Mouse (Mus musculus) forebrain, embryonic 13.5 days (tissue): Measurements from ENCODE around the gene Zdhhc19. TPM values are rescaled to one million over a fixed set of nuclear protein-coding genes. Genes with fewer than 3 reads are reported as not detected.

Experiments used
- ATAC-seq: fragments of 200-750 bp; cut with Nextera tagmentation; 2 replicates; pipeline ENCODE4 v1.8.0; 2017
- H3K27ac ChIP-seq: fragments of 300-500 bp; sonication (generic); 2 replicates; pipeline ENCODE4 v1.5.1; 2015; ENCODE audit warnings: inconsistent platforms, mild to moderate bottlenecking, moderate library complexity
- H3K27me3 ChIP-seq: fragments of 300-500 bp; sonication (generic); 2 replicates; pipeline ENCODE4 v1.6.1; 2015; ENCODE audit warnings: mild to moderate bottlenecking, inconsistent platforms
- H3K36me3 ChIP-seq: fragments of 300-500 bp; sonication (generic); 2 replicates; pipeline ENCODE4 v1.6.1; 2015; ENCODE audit warnings: mild to moderate bottlenecking, inconsistent platforms; ENCODE audit not compliant: poor library complexity, severe bottlenecking
- H3K4me1 ChIP-seq: fragments of 300-500 bp; sonication (generic); 2 replicates; pipeline ENCODE4 v1.6.1; 2015; ENCODE audit warnings: inconsistent platforms
- H3K4me2 ChIP-seq: fragments of 300-500 bp; sonication (generic); 2 replicates; pipeline ENCODE4 v1.6.1; 2015; ENCODE audit warnings: inconsistent platforms, mild to moderate bottlenecking, moderate library complexity
- H3K4me3 ChIP-seq: fragments of 300-500 bp; sonication (generic); 2 replicates; pipeline ENCODE4 v1.5.1; 2015; ENCODE audit warnings: mild to moderate bottlenecking, inconsistent platforms
- H3K9ac ChIP-seq: fragments of 300-500 bp; sonication (generic); 2 replicates; pipeline ENCODE4 v1.6.1; 2015; ENCODE audit warnings: mild to moderate bottlenecking, inconsistent platforms
- H3K9me3 ChIP-seq: fragments of 300-500 bp; sonication (generic); replicated peaks from 2 replicates; pipeline ENCODE4 v1.6.1; 2016; ENCODE audit warnings: inconsistent platforms
- WGBS: fragments of 180-500 bp; shearing (Covaris S2); methylation state at CpG from one replicate; pipeline ENCODE4 v1.1.7; 2015; 5-methylcytosine and 5-hydroxymethylcytosine counted together
- polyA plus RNA-seq: library from polyadenylated mRNA; unstranded; fragments of >200 nt; fragmentation: Nextera tagmentation; extraction: Ambion mirVana; gene quantifications from 2 replicates; pipeline ENCODE4 v1.2.1, GENCODE M21; 2015

Gene Zdhhc19
- polyA plus RNA-seq, 1 experiment from 2014 or later = not detected

DNA sequence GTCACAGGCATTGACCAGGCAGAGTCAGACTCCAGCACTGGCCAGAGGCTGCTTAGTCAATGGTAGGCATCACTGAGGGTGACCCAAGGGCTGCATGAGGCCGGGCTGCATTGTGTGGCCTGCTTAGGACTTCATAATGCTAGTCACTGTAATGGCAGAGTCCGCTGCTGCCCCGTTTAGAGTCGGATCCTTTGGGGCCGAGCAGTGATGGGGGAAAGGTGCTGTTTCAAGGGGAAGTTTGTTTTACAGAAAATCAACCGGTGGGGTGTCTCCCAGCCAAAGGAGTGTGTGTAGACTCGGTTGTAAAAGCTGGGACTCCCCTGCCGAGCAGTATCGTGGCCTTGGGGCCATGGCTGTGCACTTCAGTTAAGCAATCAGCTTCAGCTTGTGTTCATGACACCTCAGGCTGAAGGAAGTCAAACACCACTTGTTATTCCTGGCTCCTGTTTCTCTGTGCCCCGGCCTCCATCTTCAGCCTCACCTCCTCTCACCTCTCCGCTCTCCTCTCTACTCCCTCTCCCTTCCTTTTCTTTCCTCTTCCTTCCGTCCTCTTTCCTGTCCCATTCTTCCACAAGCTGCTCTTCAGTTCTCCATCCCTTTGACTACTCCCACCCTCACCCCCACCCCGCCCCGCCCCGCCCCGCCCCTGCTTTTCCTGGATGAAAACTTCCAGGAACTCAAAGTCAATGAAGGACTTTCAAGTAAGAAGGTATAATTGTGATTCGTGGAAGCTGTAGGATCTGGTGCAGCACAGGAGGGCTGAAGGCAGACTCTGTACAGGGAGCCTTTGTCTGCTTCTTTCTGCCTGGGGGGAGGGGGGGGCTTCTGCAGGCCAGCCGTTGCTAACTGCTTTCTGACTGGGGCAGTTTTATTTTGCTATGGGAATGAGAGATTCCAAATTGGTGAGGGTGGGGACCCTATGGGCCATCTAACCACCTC, 14.6 kb downstream of the Zdhhc19 start:
- Histone ChIP-seq H3K4me1 (peaks cover 16% of the 10 kb centered on the region), H3K36me3 (no peaks in the 10 kb centered on the region), H3K4me2 (no peak overlapping the region), H3K9ac (no peak overlapping the region), H3K27me3 (no peaks in the 10 kb centered on the region), H3K27ac (no peak overlapping the region), H3K4me3 (no peak overlapping the region), H3K9me3 (no peaks in the 10 kb centered on the region)
- ATAC-seq = no peak
- 64% methylated on average over 17 of the region's 18 CpGs for WGBS

DNA sequence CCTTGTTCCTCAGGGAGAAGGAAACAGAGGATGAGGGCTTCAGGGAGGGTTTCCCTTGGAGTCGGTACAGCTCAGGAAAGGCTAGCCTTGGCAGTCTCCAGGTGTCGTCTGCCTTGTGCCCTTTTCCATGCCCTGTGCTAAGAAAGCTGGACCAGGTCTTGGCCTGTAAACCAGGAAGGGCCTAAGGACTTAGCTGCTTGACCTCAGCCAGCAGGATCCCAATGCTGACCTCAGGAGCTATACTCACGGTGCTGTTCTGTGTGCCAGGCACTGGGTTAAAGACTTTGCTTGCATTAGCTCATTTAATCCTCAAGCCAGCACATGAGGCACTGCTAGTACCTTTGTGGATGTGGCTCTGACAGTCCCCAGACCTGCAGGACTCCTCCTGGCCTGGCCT, 15.3 kb downstream of the Zdhhc19 start:
- WGBS = 86% methylated on average over 3 of the region's 3 CpGs
- Histone ChIP-seq H3K27me3 (no peaks in the 10 kb centered on the region), H3K9me3 (no peaks in the 10 kb centered on the region), H3K4me3 (no peak overlapping the region), H3K9ac (no peak overlapping the region), H3K4me1 (peaks cover 23% of the 10 kb centered on the region), H3K36me3 (no peaks in the 10 kb centered on the region), H3K27ac (no peak overlapping the region), H3K4me2 (no peak overlapping the region)
- no peak for ATAC-seq

DNA sequence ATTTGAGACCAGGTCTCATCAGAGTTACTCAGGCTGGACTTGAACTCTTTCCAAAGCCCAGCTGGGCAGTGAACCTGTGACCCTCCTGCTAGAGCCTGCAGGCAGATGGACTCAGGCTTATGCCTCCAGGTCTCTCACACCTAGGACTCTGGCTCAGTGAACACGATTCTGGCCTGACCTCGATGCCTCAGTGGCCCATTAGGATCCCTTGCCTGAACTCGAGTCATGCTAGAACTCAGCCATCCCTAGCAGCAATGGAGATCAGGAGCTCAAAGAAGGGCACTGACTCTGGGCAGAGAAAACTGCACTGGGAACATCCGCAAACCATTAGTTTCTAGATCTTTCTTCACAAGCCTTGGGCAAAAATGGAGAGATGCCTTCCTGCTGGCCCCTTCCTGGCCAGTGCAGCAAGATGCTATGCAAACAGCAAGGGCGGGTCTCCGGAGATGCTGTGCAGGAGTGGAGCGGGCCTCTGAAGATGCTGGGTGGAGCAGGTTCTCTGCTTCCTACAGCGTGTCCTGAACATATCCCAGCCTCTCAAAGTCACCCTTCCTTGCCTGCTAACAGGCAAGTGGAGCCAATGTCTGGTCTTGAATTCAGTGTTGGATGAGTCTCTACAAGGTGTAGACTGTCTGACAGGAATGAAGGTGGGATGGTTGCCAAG, 15.9 kb downstream of the Zdhhc19 start:
- H3K27ac ChIP-seq = no peak overlapping the region
- WGBS = 93% methylated on average over 8 of the region's 8 CpGs
- no peak overlapping the region for H3K4me2 ChIP-seq
- H3K9me3 ChIP-seq = no peaks in the 10 kb centered on the region
- ATAC-seq = no peak
- no peak overlapping the region for H3K9ac ChIP-seq
- H3K36me3 ChIP-seq = no peaks in the 10 kb centered on the region
- H3K27me3 ChIP-seq = no peaks in the 10 kb centered on the region
- H3K4me1 ChIP-seq = peaks cover 28% of the 10 kb centered on the region
- H3K4me3 ChIP-seq = no peak overlapping the region

DNA sequence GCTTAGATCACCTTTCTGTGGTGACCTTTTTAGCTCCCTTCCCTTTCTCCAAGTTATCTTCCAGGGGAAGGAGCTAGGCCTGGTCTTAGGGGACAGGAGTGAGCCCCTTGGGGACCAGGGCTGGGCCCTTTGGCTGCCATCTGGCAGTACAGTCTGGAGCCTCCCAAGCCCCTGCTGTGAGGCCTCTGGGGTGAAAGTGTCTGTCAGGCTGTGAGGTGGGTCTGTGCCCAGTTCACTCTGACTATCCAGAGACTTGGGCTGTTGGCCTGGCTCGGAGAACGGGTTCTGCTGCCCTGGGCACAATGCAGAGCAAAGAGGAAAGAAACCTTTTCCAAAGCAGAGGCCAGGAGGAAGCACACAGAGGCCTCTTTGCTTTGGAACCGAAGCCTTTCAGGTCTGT, 16.9 kb downstream of the Zdhhc19 start:
- Histone ChIP-seq H3K4me3 (no peak overlapping the region), H3K36me3 (no peaks in the 10 kb centered on the region), H3K9me3 (no peaks in the 10 kb centered on the region), H3K4me2 (no peak overlapping the region), H3K27ac (no peak overlapping the region; the same call in 1 of the 2 replicates), H3K9ac (no peak overlapping the region), H3K4me1 (peaks cover 28% of the 10 kb centered on the region), H3K27me3 (no peaks in the 10 kb centered on the region)
- no peak for ATAC-seq
- WGBS = 81% methylated on average over 3 of the region's 3 CpGs

DNA sequence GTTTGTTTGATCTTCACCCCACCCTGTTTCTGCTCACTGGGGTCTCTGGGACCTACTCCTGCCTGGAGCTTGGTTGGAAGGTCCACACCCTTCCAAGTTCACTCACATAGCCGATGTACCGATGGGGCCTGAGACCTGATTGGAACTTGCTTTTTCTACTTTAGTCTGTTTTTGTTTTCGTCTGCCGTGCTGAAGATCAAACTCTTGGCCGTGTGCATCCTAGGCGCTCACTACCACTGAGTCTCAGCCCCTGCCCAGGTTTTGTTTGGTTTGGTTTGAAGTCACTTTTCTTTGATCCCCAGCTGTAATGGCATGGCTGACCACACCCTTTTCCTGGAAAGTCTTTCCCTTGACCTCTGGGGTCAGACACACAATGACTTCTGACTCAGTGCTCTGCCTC, 17.3 kb downstream of the Zdhhc19 start:
- Histone ChIP-seq H3K9ac (no peak overlapping the region), H3K36me3 (no peaks in the 10 kb centered on the region), H3K4me2 (no peak overlapping the region), H3K27me3 (no peaks in the 10 kb centered on the region), H3K27ac (no peak overlapping the region), H3K4me1 (peaks cover 28% of the 10 kb centered on the region), H3K9me3 (no peaks in the 10 kb centered on the region), H3K4me3 (no peak overlapping the region)
- no peak for ATAC-seq
- 87% methylated on average over 6 of the region's 6 CpGs for WGBS

DNA sequence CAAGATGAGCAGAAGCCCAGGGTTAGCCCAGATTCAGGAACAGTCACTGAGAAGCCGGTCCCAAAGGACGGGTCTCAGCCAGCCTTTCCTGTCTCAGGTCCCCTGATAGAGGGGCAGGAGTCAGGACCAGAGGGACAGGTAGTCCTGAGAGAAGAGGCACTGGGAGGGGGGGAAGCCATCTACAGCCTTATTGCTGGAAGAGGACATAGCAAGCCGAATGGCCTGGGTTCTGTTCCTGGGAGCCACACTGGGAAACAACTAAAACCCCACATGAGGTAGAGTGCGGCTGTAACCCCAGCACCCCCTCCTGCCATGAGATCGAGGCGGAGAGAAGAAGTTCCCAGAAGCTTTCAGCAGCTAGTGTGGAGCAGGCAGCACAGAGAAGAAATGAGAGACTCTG, 17.9 kb downstream of the Zdhhc19 start:
- Histone ChIP-seq H3K27ac (no peak overlapping the region), H3K36me3 (no peaks in the 10 kb centered on the region), H3K4me1 (peaks cover 26% of the 10 kb centered on the region), H3K9me3 (no peaks in the 10 kb centered on the region), H3K9ac (no peak overlapping the region), H3K4me2 (no peak overlapping the region), H3K4me3 (no peak overlapping the region), H3K27me3 (no peaks in the 10 kb centered on the region)
- 93% methylated on average over 6 of the region's 6 CpGs for WGBS
- ATAC-seq = no peak

DNA sequence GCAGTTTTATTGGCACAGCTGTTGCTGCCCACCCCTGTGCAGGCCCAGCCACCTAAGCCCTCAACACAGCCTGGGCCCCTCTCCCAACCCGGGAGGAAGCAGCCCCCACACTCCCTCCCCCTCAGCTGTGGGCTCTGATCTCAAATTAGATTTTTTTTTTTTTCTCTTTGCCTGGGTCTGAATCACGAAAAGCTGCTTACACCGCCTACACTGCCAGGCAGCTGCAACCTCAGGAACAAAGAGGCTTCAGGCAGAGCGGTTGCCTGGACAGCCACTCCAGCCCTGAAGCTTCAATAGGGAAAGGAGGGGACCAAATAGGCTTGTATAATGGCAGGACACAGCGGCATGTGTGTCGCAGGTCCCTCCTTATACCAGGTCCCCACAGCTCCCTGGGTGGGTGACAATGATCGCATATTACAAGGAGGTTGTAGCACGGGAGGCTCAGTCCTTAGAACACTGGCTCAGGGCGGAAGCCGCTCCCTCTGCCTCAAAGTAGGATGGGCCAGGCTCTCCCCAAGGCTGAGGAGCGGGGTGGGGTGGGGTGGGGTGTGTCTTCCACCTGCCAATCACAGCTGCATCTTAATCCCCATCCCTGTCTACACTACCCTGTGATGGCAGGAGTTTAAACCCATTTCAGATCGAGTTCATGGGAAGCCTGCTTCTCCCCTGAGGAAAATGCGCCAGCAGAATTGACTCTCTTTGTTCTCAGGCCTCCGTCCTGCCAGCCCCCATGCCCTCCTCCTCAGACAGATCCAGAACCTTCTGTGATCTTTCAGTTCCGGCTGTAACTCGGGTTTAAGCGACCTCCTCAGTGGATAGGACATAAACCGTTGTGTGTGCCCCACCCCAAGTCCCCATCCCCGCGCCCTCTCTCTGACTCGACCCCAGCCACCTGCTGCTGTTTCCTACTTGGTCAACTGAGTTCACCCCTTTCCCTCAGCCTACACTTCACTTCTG, 20.2 kb downstream of the Zdhhc19 start:
- Histone ChIP-seq H3K27ac (peak overlapping the region; percentile 99), H3K27me3 (no peaks in the 10 kb centered on the region), H3K4me2 (peak overlapping the region; percentile 53), H3K9me3 (no peaks in the 10 kb centered on the region), H3K9ac (peak overlapping the region; percentile 69), H3K4me1 (peaks cover 17% of the 10 kb centered on the region), H3K36me3 (no peaks in the 10 kb centered on the region), H3K4me3 (peak overlapping the region; percentile 21)
- peak; percentile 94 for ATAC-seq
- 6% methylated on average over 21 of the region's 21 CpGs for WGBS

DNA sequence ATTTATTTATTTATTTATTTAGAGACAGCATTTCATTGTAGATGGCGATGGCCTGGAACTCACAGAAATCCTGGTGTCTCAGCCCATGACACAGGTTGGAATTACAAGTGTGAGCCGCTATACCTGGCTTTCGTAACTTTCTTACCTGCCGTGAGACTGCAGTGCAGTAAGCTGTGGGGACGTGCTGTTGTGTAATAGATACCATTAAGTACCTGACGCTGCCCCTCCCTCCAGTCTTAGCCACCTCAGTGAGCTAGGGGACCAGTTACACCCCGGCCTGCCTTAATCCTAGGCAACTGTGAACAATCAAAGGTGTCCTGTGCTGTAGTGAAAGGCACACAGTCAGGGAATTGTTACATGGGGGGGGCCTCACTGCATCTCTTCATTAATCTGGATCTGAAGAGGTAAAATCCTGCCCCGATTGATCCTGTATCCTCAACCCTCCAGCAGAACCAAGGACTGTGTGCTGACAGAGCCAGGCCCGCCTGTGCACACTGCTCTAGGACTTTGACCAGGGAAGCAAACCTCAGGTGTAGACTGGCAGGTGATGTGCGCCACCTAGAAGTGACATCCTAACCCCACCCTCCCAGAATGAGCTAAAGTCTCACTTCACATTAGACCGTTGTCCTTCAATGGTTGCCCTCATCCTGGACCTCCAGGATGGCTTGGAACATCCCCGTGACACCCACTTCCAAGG, 21.9 kb downstream of the Zdhhc19 start:
- H3K4me2 ChIP-seq = no peak overlapping the region
- no peak overlapping the region for H3K4me3 ChIP-seq
- WGBS = 83% methylated on average over 12 of the region's 12 CpGs
- H3K27ac ChIP-seq = no peak overlapping the region
- H3K4me1 ChIP-seq = peaks cover 17% of the 10 kb centered on the region
- H3K27me3 ChIP-seq = no peaks in the 10 kb centered on the region
- no peak for ATAC-seq
- no peaks in the 10 kb centered on the region for H3K36me3 ChIP-seq
- H3K9me3 ChIP-seq = no peaks in the 10 kb centered on the region
- H3K9ac ChIP-seq = no peak overlapping the region

DNA sequence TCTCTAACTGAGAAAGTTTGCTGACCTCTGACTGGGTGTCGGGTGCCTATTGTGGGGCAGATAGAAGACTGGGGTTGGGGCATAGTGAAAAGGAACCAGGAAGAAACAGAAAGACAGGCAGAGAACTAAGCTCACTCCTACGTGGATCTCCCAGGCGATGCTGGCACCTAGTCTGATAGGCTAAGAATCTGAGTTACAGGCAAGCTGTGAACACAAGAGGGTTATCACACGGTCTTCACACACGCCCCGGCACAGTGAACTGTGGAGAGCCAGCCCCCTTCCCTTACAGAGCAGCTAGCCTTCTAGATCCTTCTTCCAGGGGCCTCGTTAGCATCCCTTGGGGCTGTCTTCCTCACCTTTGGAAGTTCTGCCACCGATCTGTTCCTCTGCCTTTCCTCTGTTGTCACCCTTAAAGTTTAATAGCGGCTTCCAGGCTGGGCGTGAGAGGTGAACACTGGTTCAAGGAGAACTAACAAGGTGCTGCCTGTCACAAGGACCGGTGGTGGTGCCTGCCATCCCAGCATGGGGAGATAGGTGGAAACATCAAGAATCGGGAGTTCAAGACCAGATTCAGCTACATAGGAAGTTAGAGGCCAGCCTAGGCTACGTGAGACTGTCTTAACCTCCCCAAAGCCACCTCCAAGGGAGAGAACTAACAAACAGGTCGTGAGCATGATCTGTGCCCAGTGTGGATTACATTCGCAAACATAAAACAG, 23.7 kb downstream of the Zdhhc19 start:
- ATAC-seq = no peak
- H3K27ac ChIP-seq = peak overlapping the region; percentile 4; the same call in 1 of the 2 replicates
- WGBS = 82% methylated on average over 15 of the region's 15 CpGs
- H3K27me3 ChIP-seq = no peaks in the 10 kb centered on the region
- no peak overlapping the region for H3K4me3 ChIP-seq
- no peak overlapping the region for H3K4me2 ChIP-seq
- no peaks in the 10 kb centered on the region for H3K36me3 ChIP-seq
- peaks cover 24% of the 10 kb centered on the region for H3K4me1 ChIP-seq
- no peak overlapping the region for H3K9ac ChIP-seq
- no peaks in the 10 kb centered on the region for H3K9me3 ChIP-seq

DNA sequence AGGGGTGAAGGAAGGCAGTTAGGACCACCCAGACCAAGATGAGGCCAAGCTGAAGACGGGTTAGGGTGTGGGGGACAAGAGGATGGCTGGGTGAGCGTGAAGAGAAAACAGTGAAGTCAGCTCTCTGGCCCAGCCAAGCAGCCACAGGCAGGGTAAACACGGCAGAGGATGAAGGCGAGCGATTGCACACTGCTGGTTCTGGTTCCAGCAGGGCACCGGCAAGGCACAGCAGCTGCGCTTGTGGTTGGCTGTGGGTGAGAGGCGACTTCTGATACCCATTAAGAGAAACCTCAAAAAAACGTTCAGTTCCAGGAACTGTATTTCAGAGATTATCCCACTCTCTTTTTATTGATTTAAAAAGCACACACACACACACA, 24.3 kb downstream of the Zdhhc19 start:
- Histone ChIP-seq H3K27me3 (no peaks in the 10 kb centered on the region), H3K9me3 (no peaks in the 10 kb centered on the region), H3K36me3 (no peaks in the 10 kb centered on the region), H3K27ac (peak overlapping the region; percentile 4; the same call in 1 of the 2 replicates), H3K4me1 (peaks cover 21% of the 10 kb centered on the region), H3K4me3 (no peak overlapping the region), H3K4me2 (no peak overlapping the region), H3K9ac (no peak overlapping the region)
- ATAC-seq = no peak
- WGBS = 29% methylated on average over 9 of the region's 9 CpGs
